Mouse (Mus musculus) CD8-positive naive resting alpha-beta T cell, adult 2 months (primary cell): Measurements from ENCODE around the gene Add2.

ENCODE experiments used
- DNase-seq, 2 experiments: peaks; one replicate each; pipeline ENCODE4 v3.0.0; 2022; ENCODE audit warnings: low read depth in 2 of 2, low spot score in 2 of 2

Add2 gene

GRCm38 (mm10) chr6:86129872-86130498, 101.5 kb downstream of the Add2 start:
- DNase-seq: no peak

GRCm38 (mm10) chr6:86133882-86134281, 105.4 kb downstream of the Add2 start:
- peak; percentile 6 to 12 for DNase-seq

DNA sequence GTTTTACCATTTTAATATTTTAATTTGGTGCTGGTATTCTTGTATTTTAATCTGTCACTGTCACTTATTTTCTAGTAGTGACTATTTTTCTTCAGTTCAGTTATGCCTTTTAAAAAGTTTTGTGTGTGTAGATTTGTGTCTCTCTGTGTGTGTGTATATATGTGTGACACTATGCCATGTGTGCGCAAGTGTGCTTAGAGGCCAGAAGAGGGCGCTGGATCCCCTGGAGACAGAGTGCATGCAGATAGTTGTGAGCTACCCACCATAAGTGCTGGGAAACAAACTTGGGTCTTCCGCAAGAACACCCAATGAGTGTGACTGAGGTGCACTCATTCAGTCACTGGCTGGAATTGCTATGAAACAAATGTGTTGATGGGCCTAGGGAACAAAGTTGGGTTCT, 107.7 kb downstream of the Add2 start:
- no peak for DNase-seq

DNA sequence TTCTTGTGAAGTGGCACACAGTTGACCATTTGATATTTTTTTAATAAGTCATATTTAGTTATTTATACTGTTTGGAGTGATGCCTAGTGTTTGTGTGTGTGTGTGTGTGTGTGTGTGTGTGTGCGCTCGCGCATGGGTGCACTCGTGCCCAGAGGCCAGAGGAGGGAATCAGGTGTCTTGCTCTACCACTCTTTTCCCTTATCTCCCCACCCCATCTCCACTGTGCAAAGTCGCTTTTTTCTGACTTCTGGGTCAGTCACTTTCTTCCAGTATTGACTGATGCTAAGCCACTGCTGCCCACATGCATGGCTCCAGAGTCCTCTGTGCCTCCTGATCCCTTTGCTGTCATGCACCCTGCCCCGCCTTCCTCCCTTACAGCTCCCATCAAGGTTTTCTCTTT, 112.8 kb downstream of the Add2 start:
- no peak for DNase-seq

- DNase-seq: peak; percentile 8 to 27
Observed at GRCm38 (mm10) chr6:86141820-86142219, 113.3 kb downstream of the Add2 start.

DNA sequence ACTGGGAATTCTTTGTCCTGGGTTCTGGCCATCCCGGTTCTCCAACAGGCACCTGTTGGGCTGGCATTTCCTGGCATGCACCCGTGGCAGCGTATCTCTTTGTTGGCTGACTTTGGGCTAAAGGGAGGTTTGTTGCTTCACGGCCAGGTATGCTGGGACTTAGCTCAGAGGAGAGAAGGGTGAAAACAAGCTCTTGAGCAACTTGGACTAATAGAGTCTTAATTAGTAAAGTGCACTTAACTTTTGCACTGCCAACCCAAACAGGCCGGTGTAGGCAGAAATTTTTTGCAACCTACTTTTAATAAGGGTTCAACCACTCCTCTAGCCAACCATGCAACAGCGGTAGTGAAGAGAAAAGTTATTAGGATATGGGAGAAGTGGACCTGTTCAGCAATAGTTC, 116.5 kb downstream of the Add2 start:
- DNase-seq: no peak

DNA sequence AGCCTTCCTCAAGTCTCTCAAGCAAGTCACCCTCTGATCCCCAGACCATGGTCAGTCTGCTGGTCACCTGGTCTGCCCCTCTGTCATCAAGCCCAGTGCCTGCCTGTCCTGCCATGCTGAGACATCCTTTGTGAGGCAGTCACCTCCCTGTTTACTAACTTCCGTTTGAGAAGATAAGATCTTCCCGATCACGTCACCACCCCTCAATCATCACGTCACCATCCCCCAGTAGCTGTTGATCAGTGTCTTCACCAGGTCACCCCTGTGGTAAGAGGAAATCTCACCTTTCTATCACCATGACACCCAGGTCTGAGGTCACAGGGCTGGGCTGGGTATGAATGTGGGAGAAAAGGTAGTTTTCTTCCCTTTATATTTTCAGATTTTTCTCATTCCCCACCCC, 120.0 kb downstream of the Add2 start:
- peak; percentile 22 to 27 for DNase-seq

- no peak for DNase-seq
Observed at GRCm38 (mm10) chr6:86149001-86149400, 120.5 kb downstream of the Add2 start.

DNA sequence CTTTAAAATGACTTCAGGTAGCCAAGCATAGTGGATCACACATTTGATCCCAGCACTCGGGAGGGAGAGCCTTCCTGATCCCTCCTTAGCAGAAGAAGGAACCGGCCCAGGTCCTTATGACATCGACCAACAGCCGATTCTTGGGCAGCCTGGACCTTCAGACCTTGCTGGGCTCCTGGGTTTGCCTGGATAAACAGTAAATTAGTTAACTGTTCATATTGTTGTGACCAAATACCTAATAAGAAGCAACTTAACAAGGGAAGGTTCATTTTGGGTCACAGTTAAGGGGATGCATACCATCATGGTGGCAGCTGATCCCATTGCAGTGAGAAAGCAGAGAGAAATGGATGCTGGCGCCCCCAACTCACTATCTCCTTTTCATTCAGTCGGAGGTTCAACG, 124.2 kb downstream of the Add2 start:
- no peak for DNase-seq

GRCm38 (mm10) chr6:86153436-86153990, 125.0 kb downstream of the Add2 start:
- no peak for DNase-seq

- DNase-seq: no peak
Observed at GRCm38 (mm10) chr6:86154006-86154405, 125.5 kb downstream of the Add2 start.

- DNase-seq: no peak
Observed at GRCm38 (mm10) chr6:86154481-86154880, 126.0 kb downstream of the Add2 start.

DNA sequence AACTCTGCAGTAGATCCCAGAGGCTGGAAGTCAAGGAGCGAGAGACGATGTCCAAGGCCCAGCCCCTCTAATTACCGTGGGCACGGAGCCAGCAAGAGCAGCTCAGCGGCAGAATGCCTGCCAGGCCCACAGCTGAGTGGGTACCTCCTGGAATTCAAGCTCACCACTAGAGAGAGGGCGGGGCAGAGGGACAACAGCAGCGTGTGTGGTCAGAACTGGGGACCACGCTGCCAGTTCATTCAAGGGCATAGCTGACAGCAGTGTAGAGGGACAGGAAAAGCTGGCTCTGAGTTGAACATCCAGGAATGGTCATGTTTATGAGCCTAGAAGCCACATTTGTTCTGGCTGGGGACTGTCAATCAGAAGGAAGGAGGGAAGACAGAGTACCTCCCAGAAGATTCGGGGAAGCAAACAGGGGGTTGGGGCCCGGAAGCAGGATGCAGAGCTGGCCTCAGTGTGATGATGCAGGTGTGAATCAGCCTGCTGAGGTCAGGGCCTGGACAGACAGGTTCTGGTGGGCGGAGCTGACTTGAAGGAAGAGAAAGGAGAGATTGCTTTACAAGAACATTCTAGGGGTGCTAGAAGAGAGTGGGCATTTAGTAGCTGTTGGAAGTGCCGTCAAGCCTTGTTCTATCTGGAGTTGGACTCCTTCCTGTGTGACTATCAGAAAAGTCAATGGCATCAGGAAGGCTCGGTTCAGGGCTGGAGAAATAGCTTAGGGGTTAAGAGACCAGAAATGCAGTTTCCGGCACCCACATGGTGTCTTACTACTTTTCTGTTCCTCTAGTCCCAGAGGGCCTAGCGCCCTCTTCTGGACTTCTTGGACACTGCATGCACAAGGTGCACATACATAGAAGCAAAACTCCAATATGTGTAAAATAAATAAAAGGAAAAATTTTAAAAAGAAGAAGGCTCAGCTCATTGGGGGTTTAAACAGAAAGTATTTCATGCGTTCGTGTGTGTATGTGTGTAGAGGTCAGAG, 129.1 kb downstream of the Add2 start:
- DNase-seq: no peak

DNA sequence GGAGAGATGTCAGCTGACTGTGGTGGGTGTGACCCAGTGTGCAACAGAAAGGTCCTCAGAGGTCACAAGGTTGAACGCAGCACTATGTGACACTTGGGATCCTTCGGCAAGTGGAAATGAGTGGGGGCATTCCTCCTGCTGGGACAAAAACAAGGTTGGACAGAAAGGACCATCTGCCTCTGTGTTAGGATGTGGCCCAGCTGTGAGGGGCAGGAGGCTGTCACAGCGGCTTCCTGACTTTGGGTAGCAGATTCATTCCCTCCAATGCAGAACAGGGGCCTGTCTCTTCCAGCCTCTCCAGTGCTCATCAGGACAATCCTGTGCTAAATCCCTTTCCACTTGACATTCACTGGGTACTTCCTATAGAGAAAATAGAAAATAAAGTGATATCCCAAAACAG, 132.4 kb downstream of the Add2 start:
- no peak for DNase-seq

- no peak for DNase-seq
Observed at GRCm38 (mm10) chr6:86161586-86161985, 133.1 kb downstream of the Add2 start.

- DNase-seq: no peak
Observed at GRCm38 (mm10) chr6:86164028-86164427, 135.5 kb downstream of the Add2 start.

- DNase-seq: no peak
Observed at GRCm38 (mm10) chr6:86166426-86166825, 137.9 kb downstream of the Add2 start.

DNA sequence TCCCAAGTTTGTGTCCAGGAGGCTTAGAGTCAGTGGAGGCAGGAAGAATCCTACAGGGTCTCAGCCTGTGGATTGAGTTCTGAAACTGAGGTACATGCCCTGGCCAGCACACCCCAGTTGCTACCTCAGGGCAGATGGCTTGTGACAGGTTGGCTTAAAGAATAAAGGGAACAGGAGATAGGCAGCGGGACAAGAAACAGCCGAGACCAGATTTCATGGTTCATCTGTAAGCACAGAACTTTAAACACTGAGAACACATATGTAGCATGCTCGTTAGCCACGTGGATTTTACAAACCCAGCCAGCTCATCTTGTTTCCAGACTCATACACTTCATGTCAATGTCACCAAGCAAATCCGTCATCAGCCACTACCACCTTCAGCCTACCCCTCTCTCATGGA, 139.4 kb downstream of the Add2 start:
- DNase-seq: no peak

GRCm38 (mm10) chr6:86169166-86169565, 140.7 kb downstream of the Add2 start:
- DNase-seq: no peak
